Mouse (Mus musculus): ENCODE measurements around the gene Slc29a1. TPM values are rescaled to one million over a fixed set of nuclear protein-coding genes. Genes with fewer than 3 reads are reported as not detected.

Slc29a1 gene
- polyA plus RNA-seq (2012; rRNA removed): 104 TPM in 2 replicates

DNA sequence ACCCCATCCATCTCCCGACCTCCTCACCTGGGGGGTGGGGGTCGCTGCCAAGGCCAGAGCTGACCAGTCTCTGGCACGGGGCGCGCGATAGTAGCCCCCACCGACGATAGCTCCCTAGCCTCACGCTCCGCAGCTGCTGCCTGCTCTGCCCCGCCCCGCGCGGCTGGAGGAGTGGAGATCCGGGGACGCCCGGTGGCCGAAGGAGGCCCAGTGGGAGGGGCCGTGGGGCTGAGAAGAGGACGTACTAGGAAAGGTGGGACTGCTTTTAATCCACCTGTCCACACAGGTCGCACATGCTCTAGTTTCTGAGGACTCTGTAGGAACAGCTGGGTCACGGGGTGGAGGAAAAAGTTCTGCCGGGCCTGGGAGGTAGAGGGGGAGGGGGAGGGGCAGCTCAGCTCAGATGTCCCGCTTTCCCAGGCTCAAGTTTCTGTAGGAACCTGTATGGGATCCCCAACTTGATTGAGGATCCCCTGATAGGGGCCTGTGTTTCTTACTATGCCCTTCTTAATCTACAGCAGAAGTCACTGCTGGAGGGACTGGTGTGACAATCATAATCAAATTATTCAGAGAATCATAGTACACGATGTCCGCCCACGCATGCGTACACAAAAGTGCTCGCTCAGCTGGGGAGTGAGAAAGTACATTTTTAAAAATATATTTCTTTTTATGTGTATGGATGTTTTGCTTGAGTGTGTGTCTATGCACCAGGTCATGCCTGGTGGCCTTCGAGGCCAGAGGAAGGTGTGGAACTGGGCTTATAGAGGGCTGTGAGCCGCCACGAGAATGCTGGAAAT is at the start of gene Slc29a1:
Gene Slc29a1 (minus strand): TSS at position 161 of the 797 bp plus-strand sequence.

DNA sequence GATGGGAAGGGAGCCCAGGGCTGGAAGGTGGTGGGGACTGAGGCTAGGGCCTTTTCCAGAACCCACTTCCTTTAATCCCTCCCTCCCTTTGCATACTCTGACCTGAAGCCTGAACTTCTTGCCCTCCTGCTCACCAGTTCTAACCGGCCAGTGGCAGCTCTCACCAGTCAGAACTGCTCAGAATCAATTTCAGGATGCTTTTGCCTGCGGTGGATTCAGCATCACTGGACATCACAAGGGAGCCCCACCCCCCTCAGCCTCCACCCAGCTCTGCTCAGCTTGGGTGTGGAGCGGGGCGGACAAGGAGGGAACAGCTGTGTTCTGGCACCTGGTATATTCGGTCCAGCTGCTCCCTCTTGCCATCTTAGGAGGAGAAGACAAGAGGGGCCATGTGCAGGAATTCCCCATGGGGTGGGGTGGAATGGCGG is 2.5 kb upstream of the Slc29a1 start, which contains the start of gene Mymx:
Gene Mymx (minus strand): TSS at position 226 of the 428 bp plus-strand sequence.

DNA sequence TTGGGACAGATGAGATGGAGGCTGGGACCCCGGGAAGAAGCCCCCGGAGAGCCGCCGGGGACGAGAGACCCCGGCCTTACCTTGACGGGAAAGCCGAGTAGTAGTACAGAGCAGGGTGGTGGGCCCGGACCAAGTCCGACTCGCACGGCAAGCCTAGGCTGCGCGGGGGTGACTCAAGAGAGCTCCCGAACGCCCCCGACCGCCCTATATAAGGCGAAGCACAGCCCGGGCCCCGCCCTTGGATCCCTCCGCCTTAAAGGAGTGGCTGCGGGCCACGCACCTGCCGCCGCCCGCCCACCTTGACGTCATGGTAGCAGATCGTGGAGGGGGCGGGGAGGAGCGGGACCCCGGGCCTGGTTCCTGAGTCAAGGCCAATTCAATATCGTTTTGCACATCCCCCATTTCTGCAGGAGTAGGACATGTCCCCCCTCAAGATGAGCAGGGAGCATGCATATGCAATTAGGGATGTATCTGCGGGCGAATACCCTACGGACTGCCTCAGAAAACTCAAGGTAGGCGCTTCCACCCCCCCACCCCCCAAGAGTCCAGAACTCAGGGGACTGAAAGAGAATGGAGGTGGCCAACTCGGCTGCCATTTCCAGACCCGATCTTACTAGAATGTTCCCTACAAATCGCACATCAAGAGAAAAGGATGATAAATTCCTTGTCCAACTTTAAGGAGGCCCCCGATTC is 26.2 kb downstream of the Slc29a1 start, which contains the start of gene Hsp90ab1:
Gene Hsp90ab1 (minus strand): TSS at position 185 of the 693 bp plus-strand sequence.

DNA sequence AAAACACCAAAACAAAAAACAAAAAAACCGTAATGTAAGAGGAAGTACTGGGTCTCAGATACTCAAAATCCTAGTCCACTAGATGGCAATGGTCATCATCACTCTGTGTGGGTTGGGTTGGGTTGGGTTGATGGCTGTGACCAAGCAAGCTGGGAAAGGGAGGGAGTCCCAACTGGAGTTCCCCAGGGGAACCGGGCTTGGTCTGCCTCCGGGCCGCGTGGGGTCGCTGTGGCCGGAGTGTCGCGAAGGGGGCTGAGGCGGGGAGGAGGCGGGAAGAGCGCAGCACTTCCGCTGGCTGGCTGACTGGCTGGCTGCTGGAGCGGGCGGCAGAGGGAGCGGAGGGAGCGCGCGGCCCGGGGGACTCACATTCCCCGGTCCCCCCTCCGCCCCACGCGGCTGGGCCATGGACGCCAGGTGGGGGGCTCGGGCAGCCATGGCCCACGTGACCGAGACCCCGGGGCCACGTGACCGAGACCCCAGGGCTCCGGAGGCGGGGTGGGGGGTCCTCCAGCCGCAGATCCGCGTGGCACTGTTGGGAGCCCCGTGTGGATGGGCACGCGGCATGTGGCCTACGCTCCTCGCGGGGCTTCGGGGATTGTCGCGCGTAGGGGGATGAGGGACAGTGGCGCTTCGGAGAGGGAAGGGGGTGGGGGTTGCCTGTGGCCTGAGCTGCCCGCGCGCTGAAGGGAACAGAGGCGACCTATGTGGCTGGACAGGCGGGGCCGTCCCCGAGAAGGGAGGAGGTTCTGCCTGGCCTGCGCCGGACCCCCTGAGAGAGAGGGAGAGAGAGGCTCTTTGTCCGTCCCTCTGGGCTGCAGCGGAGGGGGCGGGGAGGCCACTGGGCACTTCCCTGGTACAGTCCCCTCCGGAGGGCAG is 35.5 kb downstream of the Slc29a1 start, which contains the start of gene Slc35b2:
Gene Slc35b2 (plus strand): TSS at position 220 of the 876 bp plus-strand sequence.

DNA sequence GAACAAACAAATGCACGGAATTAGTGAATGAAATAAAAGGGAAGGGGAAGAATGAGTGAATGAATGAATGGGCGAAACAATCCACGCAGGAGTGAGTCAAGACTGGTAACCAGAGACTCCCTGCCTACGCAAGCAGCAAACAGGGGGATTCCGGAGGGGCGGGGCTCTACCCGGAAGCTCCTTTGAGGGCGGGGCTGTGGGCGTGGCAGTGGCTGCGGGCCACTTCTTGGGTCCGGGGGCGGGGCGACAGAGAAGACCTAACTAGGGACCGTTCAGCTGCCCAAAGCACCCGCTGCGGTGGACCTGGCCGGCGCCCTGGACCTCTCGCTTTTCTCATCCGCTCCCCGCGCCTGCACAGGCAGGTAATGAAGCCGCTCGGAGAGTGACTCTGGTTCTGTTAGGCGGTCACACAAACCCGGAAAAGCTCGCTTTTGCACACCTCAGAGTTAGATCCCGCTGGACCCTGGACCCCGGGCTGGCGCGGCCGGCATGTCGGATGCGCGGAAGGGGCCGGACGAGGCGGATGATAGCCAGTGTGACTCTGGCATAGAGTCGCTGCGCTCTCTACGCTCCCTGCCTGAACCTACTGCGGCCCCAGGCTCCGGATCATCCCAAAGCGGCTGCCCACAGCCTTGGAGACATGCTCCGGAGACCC is 43.8 kb downstream of the Slc29a1 start, which contains the start of gene Nfkbie:
Gene Nfkbie (plus strand): TSS at position 252 of the 655 bp plus-strand sequence.

DNA sequence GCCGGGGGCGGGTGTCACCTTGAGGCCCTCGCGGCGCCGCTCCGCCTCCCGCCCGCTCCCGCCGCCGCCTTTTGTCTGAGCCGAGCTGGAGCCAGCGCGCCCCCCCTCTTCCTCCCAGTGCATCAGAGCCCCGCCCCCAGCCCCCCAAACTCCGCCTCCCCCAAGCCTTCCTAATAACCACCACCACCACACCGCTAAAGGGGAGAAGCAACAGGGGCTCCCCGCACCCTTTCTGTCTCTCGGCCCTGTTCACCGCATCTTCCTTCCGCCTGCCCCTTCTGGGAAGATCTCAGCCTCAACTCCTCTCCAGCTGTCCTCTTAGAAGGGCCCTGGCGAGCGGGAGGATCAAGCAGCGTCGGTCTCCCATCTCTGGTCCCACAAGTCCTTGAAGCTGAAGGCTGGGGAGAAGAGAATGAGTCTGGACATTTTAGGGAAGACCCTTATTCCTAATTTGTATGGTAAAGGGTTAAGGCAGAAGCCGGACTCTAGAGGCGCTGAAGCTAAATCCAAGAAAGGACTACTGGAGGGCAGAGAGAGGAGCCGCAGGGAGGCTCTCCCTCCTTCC is 49.7 kb downstream of the Slc29a1 start, which contains the start of gene Tmem151b:
Gene Tmem151b (minus strand): TSS at position 61 of the 565 bp plus-strand sequence.

Other genes with a start within 250 kb of the Slc29a1 start
- 34.9 and 35.7 TPM in 2 replicates for gene Cdc5l, start 165.9 kb downstream of the Slc29a1 start, polyA plus RNA-seq (2012; rRNA removed)
- 1.4 and 1.6 TPM in 2 replicates for gene Spats1, start 124.2 kb downstream of the Slc29a1 start, polyA plus RNA-seq (2012; rRNA removed)
- 24.5 and 25.5 TPM in 2 replicates for gene Aars2, start 92.8 kb downstream of the Slc29a1 start, polyA plus RNA-seq (2012; rRNA removed)
- gene Tcte1, start 76.2 kb downstream of the Slc29a1 start, polyA plus RNA-seq (2012; rRNA removed): 0.97 and 1.0 TPM in 2 replicates
- gene Tmem151b, start 49.9 kb downstream of the Slc29a1 start, polyA plus RNA-seq (2012; rRNA removed): 30.5 and 38.1 TPM in 2 replicates
- gene Nfkbie, start 43.9 kb downstream of the Slc29a1 start, polyA plus RNA-seq (2012; rRNA removed): 2.2 and 2.4 TPM in 2 replicates
- 65.0 and 70.4 TPM in 2 replicates for gene Slc35b2, start 35.7 kb downstream of the Slc29a1 start, polyA plus RNA-seq (2012; rRNA removed)
- 834 and 842 TPM in 2 replicates for gene Hsp90ab1, start 26.3 kb downstream of the Slc29a1 start, polyA plus RNA-seq (2012; rRNA removed)
- gene Mymx, start 2.5 kb upstream of the Slc29a1 start, polyA plus RNA-seq (2012; rRNA removed): 1.8 TPM in 1 of 2 replicates, not detected in the other
- 0.16 and 1.9 TPM in 2 replicates for gene Capn11, start 59.7 kb upstream of the Slc29a1 start, polyA plus RNA-seq (2012; rRNA removed)
- 84.2 and 92.5 TPM in 2 replicates for gene Mrpl14, start 86.7 kb upstream of the Slc29a1 start, polyA plus RNA-seq (2012; rRNA removed)
- 262 and 321 TPM in 2 replicates for gene Tmem63b, start 87.3 kb upstream of the Slc29a1 start, polyA plus RNA-seq (2012; rRNA removed)
- 0.36 and 0.40 TPM in 2 replicates for gene 1600014C23Rik, start 134.2 kb upstream of the Slc29a1 start, polyA plus RNA-seq (2012; rRNA removed)